Mouse (Mus musculus): ENCODE results near the gene Paqr5.

The Paqr5 gene

GRCm38 (mm10) chr9:61910526-61911256 lies 116.0 kb downstream of the Paqr5 start:
- DNase-seq (ENCODE audit: low spot score): no peak

GRCm38 (mm10) chr9:61909633-61910032 lies 117.0 kb downstream of the Paqr5 start:
- no peak for DNase-seq (ENCODE audit: low spot score)

GRCm38 (mm10) chr9:61908832-61909407 lies 117.7 kb downstream of the Paqr5 start:
- no peak for DNase-seq (ENCODE audit: low spot score)

GRCm38 (mm10) chr9:61908341-61908740 lies 118.3 kb downstream of the Paqr5 start:
- DNase-seq (ENCODE audit: low spot score): no peak

- no peak for DNase-seq (ENCODE audit: low spot score)
These were observed 118.9 kb downstream of the Paqr5 start for GRCm38 (mm10) chr9:61907621-61908295.

GRCm38 (mm10) chr9:61906912-61907311 lies 119.7 kb downstream of the Paqr5 start:
- no peak for DNase-seq (ENCODE audit: low spot score)

GRCm38 (mm10) chr9:61905576-61905975 lies 121.1 kb downstream of the Paqr5 start:
- no peak for DNase-seq (ENCODE audit: low spot score)

- DNase-seq (ENCODE audit: low spot score): no peak
These were observed 122.5 kb downstream of the Paqr5 start for GRCm38 (mm10) chr9:61904201-61904600.
